Mouse (Mus musculus) kidney, adult 8-10 months (tissue): ENCODE measurements around the gene Zfp91.

Source experiments
- DNase-seq, 2 experiments: peaks; one replicate each; pipeline ENCODE4 v3.0.0; 2022

Zfp91 gene

GRCm38 (mm10) chr19:12792374-12792773 is 3.6 kb downstream of the Zfp91 start:
- DNase-seq, result no peak

- DNase-seq, result no peak
Observed at GRCm38 (mm10) chr19:12787721-12788120, 8.2 kb downstream of the Zfp91 start.

- DNase-seq, result no peak
Observed at GRCm38 (mm10) chr19:12786803-12787395, 9.0 kb downstream of the Zfp91 start.

GRCm38 (mm10) chr19:12780437-12780836 is 15.5 kb downstream of the Zfp91 start:
- no peak for DNase-seq

- DNase-seq, result no peak
Observed at GRCm38 (mm10) chr19:12770888-12771287, 25.0 kb downstream of the Zfp91 start.

GRCm38 (mm10) chr19:12765308-12765707 is 30.6 kb downstream of the Zfp91 start, which contains the start of gene Cntf:
Cntf (minus strand) TSS chr19:12765632.
- no peak for DNase-seq

- DNase-seq, result peak in 1 of 2 experiments; percentile 17
Observed at GRCm38 (mm10) chr19:12762212-12763130, 33.5 kb downstream of the Zfp91 start.

GRCm38 (mm10) chr19:12759656-12760055 is 36.3 kb downstream of the Zfp91 start:
- peak; percentile 36 to 52 for DNase-seq

- DNase-seq, result no peak
Observed at GRCm38 (mm10) chr19:12758936-12759478, 36.9 kb downstream of the Zfp91 start.

- DNase-seq, result no peak
Observed at GRCm38 (mm10) chr19:12756286-12756685, 39.6 kb downstream of the Zfp91 start.

GRCm38 (mm10) chr19:12731950-12732349 is 64.0 kb downstream of the Zfp91 start:
- DNase-seq, result no peak

GRCm38 (mm10) chr19:12731036-12731435 is 64.9 kb downstream of the Zfp91 start:
- DNase-seq, result no peak

- no peak for DNase-seq
Observed at GRCm38 (mm10) chr19:12725851-12726250, 70.1 kb downstream of the Zfp91 start.

- DNase-seq, result peak; percentile 26 to 57
Observed at GRCm38 (mm10) chr19:12722308-12722707, 73.6 kb downstream of the Zfp91 start.

GRCm38 (mm10) chr19:12721596-12721995 is 74.3 kb downstream of the Zfp91 start:
- peak; percentile 32 to 65 for DNase-seq

GRCm38 (mm10) chr19:12720919-12721318 is 75.0 kb downstream of the Zfp91 start:
- peak in 1 of 2 experiments; percentile 39 for DNase-seq

- DNase-seq, result peak in 1 of 2 experiments; percentile 34
Observed at GRCm38 (mm10) chr19:12720463-12720862, 75.5 kb downstream of the Zfp91 start.

GRCm38 (mm10) chr19:12719189-12719588 is 76.7 kb downstream of the Zfp91 start:
- DNase-seq, result no peak
